Mouse (Mus musculus): ENCODE results near the gene Acvr1c.

Acvr1c gene

DNA sequence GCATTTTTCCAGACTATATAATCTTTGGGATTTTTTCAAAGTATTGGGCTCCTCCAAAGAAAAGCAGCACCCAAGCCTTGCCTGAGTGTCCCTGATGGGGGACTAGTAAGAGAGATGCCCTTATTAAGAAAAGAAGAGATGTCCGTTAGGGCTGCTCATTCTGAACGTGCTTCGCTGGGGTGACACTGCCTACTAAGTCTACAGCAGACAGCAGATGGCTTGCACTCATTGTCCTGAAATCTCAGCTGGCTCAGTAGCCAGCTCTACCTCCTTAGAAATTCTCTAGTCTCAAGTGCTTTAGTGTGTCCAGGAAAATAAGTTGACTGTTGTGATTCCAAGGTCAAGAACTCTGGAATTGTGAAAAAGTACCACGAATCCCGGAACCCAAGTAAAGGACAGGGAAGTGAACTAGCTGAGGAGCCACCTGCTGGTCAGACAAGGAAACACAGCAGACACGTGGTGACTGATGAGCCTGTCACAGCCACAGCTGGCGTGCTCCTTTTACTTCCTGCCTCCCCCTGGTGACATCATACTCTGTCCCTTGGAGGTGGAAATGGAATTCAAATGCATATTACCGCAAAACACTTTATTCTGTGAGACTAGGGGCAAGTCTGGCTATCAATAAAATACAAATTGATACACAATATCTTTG is 75.3 kb downstream of the Acvr1c start:
- peak; percentile 44 for DNase-seq (ENCODE audit: low read depth)

DNA sequence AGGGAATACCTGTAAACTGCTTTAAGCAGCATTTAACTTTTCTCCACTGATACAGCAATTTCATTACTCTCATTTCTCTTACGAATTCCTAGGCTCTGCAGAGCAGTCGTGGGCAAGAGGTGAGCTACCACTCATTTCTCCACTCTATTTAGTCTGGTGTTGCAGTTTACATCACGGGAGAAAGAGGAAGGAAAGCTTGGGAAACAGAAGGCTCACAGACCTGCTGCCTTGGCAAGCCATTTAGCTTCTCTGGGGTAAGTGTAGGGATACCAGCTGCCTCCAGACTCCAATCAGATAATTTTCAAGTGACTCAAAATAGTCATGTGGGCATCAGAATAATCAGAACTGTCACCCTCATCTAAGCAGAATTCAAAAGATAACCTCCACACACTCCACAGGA is 76.6 kb downstream of the Acvr1c start:
- DNase-seq (ENCODE audit: low read depth) = no peak

DNA sequence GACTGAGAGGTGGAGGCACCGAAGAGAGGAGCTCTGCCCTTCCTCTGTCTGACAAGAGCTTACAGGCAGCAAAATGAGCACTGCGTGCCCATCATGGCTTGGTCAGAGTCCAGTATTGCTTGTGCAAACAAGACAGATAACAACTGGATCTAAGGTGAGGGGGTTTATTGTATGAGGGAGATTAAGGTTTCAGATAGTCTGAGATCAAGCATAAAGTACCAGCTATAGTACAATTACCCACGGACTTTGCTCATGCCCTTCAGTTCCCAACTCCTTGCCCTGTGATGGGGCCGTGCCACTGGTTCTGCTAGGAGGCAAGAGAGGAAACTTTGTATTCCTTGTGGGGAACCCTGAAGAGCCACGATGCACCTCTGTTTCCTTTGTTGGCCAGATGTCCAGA is 78.5 kb downstream of the Acvr1c start:
- no peak for DNase-seq (ENCODE audit: low read depth)

DNA sequence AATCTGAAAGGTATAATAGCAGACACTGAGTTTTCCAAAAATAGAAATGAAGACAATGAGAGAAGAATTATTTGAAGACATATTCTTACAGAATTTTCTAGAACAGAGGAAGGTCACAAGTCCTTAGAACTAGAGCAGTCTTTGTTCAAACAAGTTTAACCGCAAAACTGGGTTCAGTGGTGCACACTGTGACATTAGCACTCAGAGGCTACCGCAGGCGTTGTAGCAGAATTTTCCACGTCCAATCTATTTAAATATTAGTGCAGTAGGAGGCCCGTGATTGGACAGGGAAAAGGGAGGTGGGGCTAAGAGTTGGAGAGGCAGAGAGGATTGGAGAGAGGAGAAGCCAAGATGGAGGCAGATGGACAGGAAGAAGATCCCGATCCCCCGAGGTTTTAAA is 81.2 kb downstream of the Acvr1c start:
- DNase-seq (ENCODE audit: low read depth) = no peak

DNA sequence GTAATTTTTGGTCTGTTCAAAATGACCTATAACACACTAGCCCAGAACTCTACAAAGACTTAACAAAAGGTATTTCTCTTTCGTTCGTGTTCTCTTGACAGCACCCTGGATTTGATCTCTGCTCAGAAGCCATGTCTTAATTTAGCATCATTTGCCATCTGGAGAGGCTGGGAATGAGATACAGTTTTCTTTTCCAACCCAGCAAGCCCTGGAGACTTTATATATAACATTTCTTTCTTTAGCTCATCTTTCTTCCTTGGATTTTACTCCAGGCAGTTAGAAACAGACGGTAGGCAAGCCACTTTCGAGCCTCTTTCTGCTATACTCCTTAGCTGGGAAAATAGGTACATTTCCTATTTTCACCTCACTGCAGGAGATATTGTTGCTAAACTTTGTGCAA is 117.1 kb downstream of the Acvr1c start:
- DNase-seq (ENCODE audit: low read depth) = no peak

DNA sequence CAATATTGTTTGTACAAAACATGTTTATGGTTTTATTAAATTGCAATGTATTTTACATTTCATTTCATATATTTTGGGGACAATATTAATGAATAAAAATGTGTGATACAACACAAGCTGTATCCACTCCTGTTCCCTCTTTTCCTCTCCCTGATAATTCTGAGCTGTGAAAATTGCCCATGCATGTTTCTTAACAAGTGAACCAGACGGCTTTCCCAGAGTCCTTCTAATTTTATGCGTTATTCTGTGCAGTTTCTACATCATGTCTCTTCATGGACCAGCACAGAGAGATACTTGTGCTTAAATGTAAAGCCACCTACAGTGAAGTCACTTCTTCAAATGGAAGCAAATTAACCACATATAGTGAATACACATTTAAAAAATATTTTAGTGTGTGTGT is 120.2 kb downstream of the Acvr1c start:
- no peak for DNase-seq (ENCODE audit: low read depth)

Data from c-Kit-positive CD71-negative TER-119-negative erythroid progenitor cells, embryonic 14.5 days (primary cell).